In the genomic region with DNA sequence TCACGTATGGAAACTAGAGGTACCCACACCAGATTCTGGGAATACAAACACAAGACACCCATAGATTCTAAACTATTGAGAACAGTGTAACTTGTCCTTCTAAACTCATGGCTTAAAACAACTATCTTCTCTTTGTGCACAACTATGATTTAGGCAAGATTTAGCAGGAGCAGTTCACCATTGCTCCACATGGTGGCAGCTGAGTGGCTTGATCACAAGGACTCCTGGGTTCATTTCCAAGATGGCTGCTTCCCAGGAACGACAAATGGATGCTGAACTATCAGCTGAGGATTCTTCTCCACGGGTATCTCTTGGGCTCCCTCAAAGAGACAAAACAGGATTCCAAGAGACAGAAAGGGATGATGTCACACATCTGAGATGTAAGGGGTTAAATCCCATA, we compare ENCODE assay signal across 9 mouse cellular contexts.
DNase-seq lines count a peak whose midpoint lies in the region; ATAC-seq and TF ChIP-seq lines count a peak whose summit lies in the region.
"Had no signal": no experiment of that assay in that cellular context is flagged by ENCODE, and none has a peak within 500 bp of the region (broad histone marks: within the 10 kb centered on the region; RNA-seq: fewer than 3 reads in every experiment).

No protein-coding gene starts in this region.

- no peak overlapping the region for H3K4me2 ChIP-seq in liver, embryonic 12.5 days
- H3K4me2 ChIP-seq in midbrain, postnatal 0 days (ENCODE audit: low read depth, low read length, poor library complexity, severe bottlenecking): no peak overlapping the region

- no peak for TF ChIP-seq POLR2A in liver, adult 2 months (IDR thresholded peaks at IDR 0.05; ENCODE audit: extremely low read depth, insufficient read depth, low read length)

- no peak for ATAC-seq in liver, embryonic 12.5 days
- no peak for ATAC-seq in midbrain, postnatal 0 days (ENCODE audit: low FRiP score)
- no peak for ATAC-seq in erythroblast, adult 5-6 weeks (replicated peaks; ENCODE audit: low FRiP score, poor library complexity, severe bottlenecking)

- H3K9ac ChIP-seq in liver, adult 2 months (ENCODE audit: low read depth, low read length): no peak overlapping the region
- H3K9ac ChIP-seq in liver, embryonic 12.5 days: no peak overlapping the region
- H3K9ac ChIP-seq in midbrain, postnatal 0 days (replicated peaks; ENCODE audit: low read length, poor library complexity, severe bottlenecking): no peak overlapping the region

- no peaks in the 10 kb centered on the region for H3K79me2 ChIP-seq in liver, adult 2 months (ENCODE audit: control insufficient read depth, insufficient read depth, low read length)

- H3K4me3 ChIP-seq in liver, adult 2 months (ENCODE audit: insufficient read depth, low read depth, low read length): no peak overlapping the region
- H3K4me3 ChIP-seq in liver, embryonic 12.5 days: no peak overlapping the region
- H3K4me3 ChIP-seq in midbrain, postnatal 0 days (ENCODE audit: low read depth, low read length): no peak overlapping the region
- H3K4me3 ChIP-seq: erythroblast, embryonic 14.5 days had no signal

- no peaks in the 10 kb centered on the region for H3K36me3 ChIP-seq in liver, adult 2 months (ENCODE audit: control insufficient read depth, insufficient read depth, low read length)
- no peaks in the 10 kb centered on the region for H3K36me3 ChIP-seq in liver, embryonic 12.5 days
- no peaks in the 10 kb centered on the region for H3K36me3 ChIP-seq in midbrain, postnatal 0 days (ENCODE audit: insufficient read depth, low read length)

- peak; percentile 65 for DNase-seq in liver, adult 2 months (ENCODE audit: extremely low read depth, low read depth, low spot score)
- DNase-seq in MEL-GATA-1-ER (ENCODE audit: extremely low read depth, low read depth): peak; percentile 51
- peak; percentile 18 for DNase-seq in c-Kit-positive CD71-positive TER-119-positive erythroid progenitor cells, embryonic 14.5 days (ENCODE audit: low spot score)
- DNase-seq in gastrocnemius, adult 8-10 months (ENCODE audit: low spot score in 2 of 2): peak; percentile 34 to 36
- DNase-seq in layer of hippocampus, postnatal 14 days (ENCODE audit: low spot score in 2 of 2): peak; percentile 61 to 73
- DNase-seq in midbrain, postnatal 0 days (ENCODE audit: low spot score): peak; percentile 79

- WGBS in liver, adult 2 months: 45% methylated on average over 3 of the region's 3 CpGs
- 39% methylated on average over 3 of the region's 3 CpGs for WGBS in liver, embryonic 12.5 days (ENCODE audit: insufficient replicate concordance)
- WGBS in midbrain, postnatal 0 days: 55% methylated on average over 3 of the region's 3 CpGs

- TF ChIP-seq CTCF in liver, adult 2 months (IDR thresholded peaks at IDR 0.05; ENCODE audit: low read depth, low read length): peak; percentile 67
- TF ChIP-seq CTCF in midbrain, postnatal 0 days (IDR thresholded peaks at IDR 0.05): peak; percentile 77

- H3K4me1 ChIP-seq in liver, adult 2 months (ENCODE audit: control insufficient read depth, insufficient read depth, low read length): no peaks in the 10 kb centered on the region
- no peaks in the 10 kb centered on the region for H3K4me1 ChIP-seq in liver, embryonic 12.5 days
- 0 out of 2 replicates have a peak, but pooled peaks cover 2% of the 10 kb centered on the region for H3K4me1 ChIP-seq in midbrain, postnatal 0 days (ENCODE audit: insufficient read depth, low read length)

- H3K27me3 ChIP-seq in liver, adult 2 months (ENCODE audit: control insufficient read depth, insufficient read depth, low read length): no peaks in the 10 kb centered on the region
- 0 out of 2 replicates have a peak, but pooled peaks cover 6% of the 10 kb centered on the region for H3K27me3 ChIP-seq in liver, embryonic 12.5 days (replicated peaks)
- no peaks in the 10 kb centered on the region for H3K27me3 ChIP-seq in midbrain, postnatal 0 days (ENCODE audit: insufficient read depth, low read length)

- H3K9me3 ChIP-seq in liver, embryonic 12.5 days (replicated peaks): no peaks in the 10 kb centered on the region
- H3K9me3 ChIP-seq in midbrain, postnatal 0 days (ENCODE audit: low read length): no peaks in the 10 kb centered on the region

- H3K27ac ChIP-seq in liver, adult 2 months (replicated peaks; ENCODE audit: insufficient read depth, low read depth, low read length): no peak overlapping the region
- H3K27ac ChIP-seq in liver, embryonic 12.5 days: no peak overlapping the region
- no peak overlapping the region for H3K27ac ChIP-seq in midbrain, postnatal 0 days (ENCODE audit: low read depth, low read length)

Comparison
In these comparisons a context has a peak if more than half of its experiments do, and no peak if none do; other contexts are left out.
1. DNase-seq: peak in every context shown above with its lines; median percentile 79 in midbrain, postnatal 0 days; 67 in layer of hippocampus, postnatal 14 days; 65 in liver, adult 2 months; 51 in MEL-GATA-1-ER; 35 in gastrocnemius, adult 8-10 months; 18 in c-Kit-positive CD71-positive TER-119-positive erythroid progenitor cells, embryonic 14.5 days.